Mouse (Mus musculus): ENCODE measurements around the gene Gm9639. TPM values are rescaled to one million over a fixed set of nuclear protein-coding genes. Genes with fewer than 3 reads are reported as not detected.
"Not testable (repeated sequence)": the region's sequence is repeated elsewhere in the genome, so short reads cannot be mapped to it uniquely, and the experiment has no call there.

Gene Gm9639
- polyA plus RNA-seq, 1 experiment from 2014 or later = not detected

GRCm38 (mm10) chr10:77797677-77798076, 2.8 kb upstream of the Gm9639 start:
- Histone ChIP-seq H3K27me3 (no peaks in the 10 kb centered on the region), H3K9ac (no peak overlapping the region), H3K4me1 (peaks cover 22% of the 10 kb centered on the region), H3K4me2 (replicated peaks) (no peak overlapping the region), H3K9me3 (no peaks in the 10 kb centered on the region), H3K4me3 (no peak overlapping the region), H3K36me3 (no peaks in the 10 kb centered on the region), H3K27ac (no peak overlapping the region)
- 20% methylated on average over 3 of the region's 3 CpGs for WGBS
- no peak for ATAC-seq (ENCODE audit: low FRiP score, low read depth)

GRCm38 (mm10) chr10:77788621-77789020, 6.3 kb downstream of the Gm9639 start:
- Histone ChIP-seq H3K36me3 (no peaks in the 10 kb centered on the region), H3K9ac (no peak overlapping the region), H3K4me1 (0 out of 2 replicates have a peak, but pooled peaks cover under 1% of the 10 kb centered on the region), H3K4me3 (no peak overlapping the region), H3K27me3 (no peaks in the 10 kb centered on the region), H3K4me2 (replicated peaks) (no peak overlapping the region), H3K27ac (no peak overlapping the region), H3K9me3 (no peaks in the 10 kb centered on the region)
- WGBS = 75% methylated on average over 2 of the region's 2 CpGs
- ATAC-seq (ENCODE audit: low FRiP score, low read depth) = no peak

DNA sequence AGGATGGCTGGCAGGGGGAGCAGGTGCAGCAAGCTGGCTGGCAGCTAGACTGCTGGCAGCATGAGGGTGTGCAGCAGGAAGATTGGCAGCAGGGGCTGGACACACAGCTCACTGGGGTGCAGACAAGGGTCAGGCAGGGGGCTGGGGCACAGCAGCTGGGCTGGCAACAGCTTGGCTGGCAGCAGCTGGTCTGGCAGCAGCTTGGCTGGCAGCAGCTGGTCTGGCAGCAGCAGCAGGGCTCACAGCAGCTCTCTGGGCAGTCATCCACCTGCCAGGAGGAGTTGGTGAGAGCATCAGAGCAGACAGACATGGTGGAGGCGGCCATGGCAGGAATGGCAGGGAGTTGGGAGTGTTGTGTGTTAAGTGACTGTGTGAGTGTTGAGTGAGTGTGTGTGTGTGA, 7.0 kb downstream of the Gm9639 start, which contains the start of gene Gm7137:
Gene Gm7137 (minus strand): TSS at position 325 of the 400 bp plus-strand sequence.
- ATAC-seq (ENCODE audit: low FRiP score, low read depth); H3K27ac ChIP-seq; H3K9ac ChIP-seq; H3K4me1 ChIP-seq; H3K4me3 ChIP-seq; H3K9me3 ChIP-seq; H3K27me3 ChIP-seq; H3K4me2 ChIP-seq (replicated peaks); H3K36me3 ChIP-seq: not testable (repeated sequence)
- WGBS = 63% methylated on average over 1 of the region's 1 CpGs

DNA sequence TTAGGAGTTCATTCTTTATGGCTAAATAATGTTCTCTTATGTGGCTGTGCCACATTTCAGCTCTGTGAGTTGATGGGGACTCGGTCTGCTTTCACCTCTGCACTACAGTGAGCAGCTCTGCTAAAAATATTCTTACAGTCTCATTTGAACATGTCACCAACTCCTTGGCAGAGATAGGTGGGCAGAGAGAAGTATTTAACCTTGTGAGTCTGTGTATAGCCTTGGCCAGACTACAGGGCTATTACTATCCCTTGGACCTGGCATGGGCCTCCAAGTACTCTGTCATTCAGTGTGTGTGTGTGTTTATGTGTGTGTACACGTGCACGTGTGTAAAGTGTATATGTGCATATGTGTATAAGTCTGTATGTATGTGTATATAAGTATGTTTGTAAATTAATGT, 11.5 kb downstream of the Gm9639 start:
- not testable (repeated sequence) for ATAC-seq (ENCODE audit: low FRiP score, low read depth); H3K36me3 ChIP-seq; H3K9me3 ChIP-seq; H3K4me3 ChIP-seq; H3K27me3 ChIP-seq; H3K27ac ChIP-seq; H3K4me2 ChIP-seq (replicated peaks); H3K4me1 ChIP-seq; H3K9ac ChIP-seq
- WGBS = 81% methylated on average over 3 of the region's 3 CpGs

GRCm38 (mm10) chr10:77782442-77782841, 12.4 kb downstream of the Gm9639 start, which contains the start of gene Gm3250:
Gene Gm3250 (minus strand): TSS chr10:77782542.
- H3K4me3 ChIP-seq; H3K4me2 ChIP-seq (replicated peaks); H3K9me3 ChIP-seq; H3K9ac ChIP-seq; H3K27me3 ChIP-seq; ATAC-seq (ENCODE audit: low FRiP score, low read depth); H3K4me1 ChIP-seq; H3K36me3 ChIP-seq; H3K27ac ChIP-seq: not testable (repeated sequence)
- 40% methylated on average over 1 of the region's 1 CpGs for WGBS

GRCm38 (mm10) chr10:77776844-77777243, 18.0 kb downstream of the Gm9639 start, which contains the start of gene Gm7138:
Gene Gm7138 (minus strand): TSS chr10:77776944.
- 70% methylated on average over 1 of the region's 1 CpGs for WGBS

GRCm38 (mm10) chr10:77772142-77772541, 22.7 kb downstream of the Gm9639 start:
- ATAC-seq (ENCODE audit: low FRiP score, low read depth) = not testable (repeated sequence)
- 84% methylated on average over 2 of the region's 3 CpGs for WGBS

More at GRCm38 (mm10) chr10:77776844-77777243, 18.0 kb downstream of the Gm9639 start, which contains the start of gene Gm7138:
- H3K27me3 ChIP-seq; H3K27ac ChIP-seq; H3K4me3 ChIP-seq; H3K4me2 ChIP-seq (replicated peaks); ATAC-seq (ENCODE audit: low FRiP score, low read depth); H3K4me1 ChIP-seq; H3K36me3 ChIP-seq; H3K9ac ChIP-seq; H3K9me3 ChIP-seq: not testable (repeated sequence)

DNA sequence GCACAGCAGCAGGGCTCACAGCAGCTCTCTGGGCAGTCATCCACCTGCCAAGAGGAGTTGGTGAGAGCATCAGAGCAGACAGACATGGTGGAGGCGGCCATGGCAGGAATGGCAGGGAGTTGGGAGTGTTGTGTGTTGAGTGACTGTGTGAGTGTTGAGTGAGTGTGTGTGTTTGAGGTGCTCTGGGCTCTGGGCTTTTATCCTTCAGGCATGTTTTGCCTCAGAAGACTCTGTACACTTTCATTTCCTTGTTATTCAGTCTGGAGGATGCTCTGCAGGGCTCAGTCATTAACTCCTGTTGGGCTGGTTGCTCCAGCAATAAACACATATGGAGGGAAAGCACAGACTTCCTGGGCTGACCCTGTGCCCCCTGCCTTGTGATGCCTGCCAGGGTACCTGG, 23.7 kb downstream of the Gm9639 start, which contains the start of gene Gm3238:
Gene Gm3238 (minus strand): TSS at position 101 of the 400 bp plus-strand sequence.
- not testable (repeated sequence) for H3K27me3 ChIP-seq; H3K4me3 ChIP-seq; H3K27ac ChIP-seq; H3K9ac ChIP-seq; H3K9me3 ChIP-seq; ATAC-seq (ENCODE audit: low FRiP score, low read depth); H3K4me1 ChIP-seq; H3K36me3 ChIP-seq; H3K4me2 ChIP-seq (replicated peaks)
- WGBS = 40% methylated on average over 1 of the region's 1 CpGs

More at GRCm38 (mm10) chr10:77772142-77772541, 22.7 kb downstream of the Gm9639 start:
- H3K4me2 ChIP-seq (replicated peaks); H3K27ac ChIP-seq; H3K9ac ChIP-seq; H3K27me3 ChIP-seq; H3K4me3 ChIP-seq; H3K4me1 ChIP-seq; H3K9me3 ChIP-seq; H3K36me3 ChIP-seq: not testable (repeated sequence)

DNA sequence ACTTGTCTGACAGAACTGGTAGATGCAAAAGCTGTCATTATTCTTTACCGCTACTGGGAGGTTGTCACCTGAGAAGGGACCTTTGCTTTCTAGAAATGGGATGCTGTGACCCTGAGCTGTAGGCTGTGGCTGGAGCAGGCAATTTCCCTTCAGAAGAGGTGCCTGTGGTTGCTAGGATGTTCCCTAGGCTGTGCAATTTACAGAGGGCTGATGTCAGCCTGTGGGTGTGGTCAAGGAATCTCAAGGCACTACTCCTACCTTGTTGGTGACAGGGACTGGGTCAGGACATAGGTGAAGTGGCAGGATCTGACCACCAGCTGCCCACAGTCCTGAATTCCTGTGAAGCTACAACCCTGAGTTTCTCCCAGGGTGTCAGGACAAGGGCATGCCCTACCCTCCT, 25.1 kb downstream of the Gm9639 start:
- Histone ChIP-seq H3K9me3 (no peaks in the 10 kb centered on the region), H3K36me3 (no peaks in the 10 kb centered on the region), H3K4me2 (replicated peaks) (no peak overlapping the region), H3K4me3 (no peak overlapping the region), H3K4me1 (no peaks in the 10 kb centered on the region), H3K27me3 (no peaks in the 10 kb centered on the region), H3K9ac (no peak overlapping the region), H3K27ac (no peak overlapping the region)
- 64% methylated on average over 1 of the region's 1 CpGs for WGBS
- no peak for ATAC-seq (ENCODE audit: low FRiP score, low read depth)

DNA sequence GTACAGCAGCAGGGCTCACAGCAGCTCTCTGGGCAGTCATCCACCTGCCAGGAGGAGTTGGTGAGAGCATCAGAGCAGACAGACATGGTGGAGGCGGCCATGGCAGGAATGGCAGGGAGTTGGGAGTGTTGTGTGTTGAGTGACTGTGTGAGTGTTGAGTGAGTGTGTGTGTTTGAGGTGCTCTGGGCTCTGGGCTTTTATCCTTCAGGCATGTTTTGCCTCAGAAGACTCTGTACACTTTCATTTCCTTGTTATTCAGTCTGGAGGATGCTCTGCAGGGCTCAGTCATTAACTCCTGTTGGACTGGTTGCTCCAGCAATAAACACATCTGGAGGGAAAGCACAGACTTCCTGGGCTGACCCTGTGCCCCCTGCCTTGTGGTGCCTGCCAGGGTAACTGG, 35.3 kb downstream of the Gm9639 start, which contains the start of gene Gm3233:
Gene Gm3233 (minus strand): TSS at position 101 of the 400 bp plus-strand sequence.
- not testable (repeated sequence) for H3K36me3 ChIP-seq; H3K27ac ChIP-seq; H3K27me3 ChIP-seq; H3K9ac ChIP-seq; ATAC-seq (ENCODE audit: low FRiP score, low read depth); H3K9me3 ChIP-seq; H3K4me2 ChIP-seq (replicated peaks); H3K4me1 ChIP-seq; H3K4me3 ChIP-seq
- no CpG with 5 or more reads among the region's 1 CpGs for WGBS

DNA sequence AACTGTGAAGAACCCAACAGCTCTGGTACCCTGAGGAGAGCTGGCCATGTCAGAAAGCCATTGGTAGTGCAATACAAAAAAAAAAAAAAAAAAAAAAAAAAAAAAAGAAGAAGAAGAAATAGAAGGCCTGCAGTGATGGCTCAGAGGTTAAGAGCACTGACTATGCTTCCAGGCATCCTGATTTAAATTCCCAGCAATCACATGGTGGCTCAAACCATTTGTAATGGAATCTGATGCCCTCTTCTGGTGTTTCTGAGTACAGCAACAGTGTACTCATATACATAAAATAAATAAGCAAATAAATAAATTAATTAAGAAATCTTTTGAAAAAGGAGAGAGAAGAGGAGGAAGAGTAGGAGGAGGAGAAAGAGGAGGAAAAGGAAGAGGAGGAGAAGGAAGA, 41.4 kb downstream of the Gm9639 start:
- Histone ChIP-seq H3K4me3 (no peak overlapping the region), H3K4me2 (replicated peaks) (no peak overlapping the region), H3K27me3 (no peaks in the 10 kb centered on the region), H3K9me3 (no peaks in the 10 kb centered on the region), H3K27ac (no peak overlapping the region), H3K4me1 (peaks cover 6% of the 10 kb centered on the region; the same call in 1 of the 2 replicates), H3K36me3 (no peaks in the 10 kb centered on the region), H3K9ac (no peak overlapping the region)
- no peak for ATAC-seq (ENCODE audit: low FRiP score, low read depth)

DNA sequence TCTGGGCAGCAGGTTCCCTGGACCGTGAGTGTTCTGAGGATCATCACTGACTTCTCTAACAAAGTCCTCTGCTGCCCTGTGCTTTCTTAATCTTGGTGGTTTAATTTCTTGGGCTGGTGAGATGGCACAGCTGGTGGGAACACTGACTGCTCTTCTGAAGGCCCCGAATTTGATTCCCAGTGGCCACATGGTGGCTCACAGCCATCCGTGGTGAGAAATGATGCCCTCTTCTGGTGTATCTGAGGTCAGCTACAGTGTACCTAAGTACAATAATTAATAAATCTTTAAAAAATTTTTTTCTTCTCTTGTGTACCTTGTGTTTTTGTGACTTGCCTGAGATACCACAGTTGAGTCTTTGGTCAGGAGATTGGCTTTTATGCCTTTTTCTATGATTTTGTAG, 42.6 kb downstream of the Gm9639 start:
- H3K4me3 ChIP-seq; H3K36me3 ChIP-seq; H3K4me1 ChIP-seq; H3K27ac ChIP-seq; H3K27me3 ChIP-seq; H3K9me3 ChIP-seq; ATAC-seq (ENCODE audit: low FRiP score, low read depth); H3K4me2 ChIP-seq (replicated peaks); H3K9ac ChIP-seq: not testable (repeated sequence)
- WGBS = 62% methylated on average over 3 of the region's 3 CpGs

DNA sequence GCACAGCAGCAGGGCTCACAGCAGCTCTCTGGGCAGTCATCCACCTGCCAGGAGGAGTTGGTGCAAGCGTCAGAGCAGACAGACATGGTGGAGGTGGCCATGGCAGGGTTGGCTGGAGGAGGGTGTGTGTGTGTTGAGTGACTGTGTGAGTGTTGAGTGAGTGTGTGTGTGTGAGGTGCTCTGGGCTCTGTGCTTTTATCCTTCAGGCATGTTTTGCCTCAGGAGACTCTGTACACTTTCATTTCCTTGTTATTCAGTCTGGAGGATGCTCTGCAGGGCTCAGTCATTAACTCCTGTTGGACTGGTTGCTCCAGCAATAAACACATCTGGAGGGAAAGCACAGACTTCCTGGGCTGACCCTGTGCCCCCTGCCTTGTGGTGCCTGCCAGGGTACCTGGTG, 43.6 kb downstream of the Gm9639 start, which contains the start of gene Gm9736:
Gene Gm9736 (minus strand): TSS at position 101 of the 400 bp plus-strand sequence.
- H3K4me1 ChIP-seq; H3K9ac ChIP-seq; H3K36me3 ChIP-seq; H3K9me3 ChIP-seq; H3K4me2 ChIP-seq (replicated peaks); H3K4me3 ChIP-seq; H3K27me3 ChIP-seq; H3K27ac ChIP-seq; ATAC-seq (ENCODE audit: low FRiP score, low read depth): not testable (repeated sequence)
- WGBS = 55% methylated on average over 1 of the region's 1 CpGs
